Mouse (Mus musculus): ENCODE data around the gene Thbs4. TPM values are rescaled to one million over a fixed set of nuclear protein-coding genes. Genes with fewer than 3 reads are reported as not detected.

The Thbs4 gene
- total RNA-seq, 1 experiment = 0.76 TPM

DNA sequence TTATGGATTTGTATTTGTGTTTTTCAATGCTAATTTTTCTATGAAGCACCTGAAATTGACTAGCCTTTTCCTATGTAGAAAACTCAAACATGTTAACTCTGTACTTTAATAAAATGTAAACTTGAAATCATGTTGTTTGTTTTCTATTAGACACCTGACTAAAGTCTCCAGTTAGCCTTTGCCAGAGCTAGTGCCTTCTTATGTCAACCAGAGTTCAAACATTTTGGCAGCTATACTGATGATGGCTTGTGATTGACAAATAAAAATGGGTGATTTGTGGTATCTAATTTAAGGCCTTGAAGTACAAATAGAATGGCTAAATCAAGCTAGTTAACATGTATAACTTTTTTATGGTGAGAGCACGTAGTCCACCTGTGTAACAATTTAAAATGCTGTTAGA is 82.8 kb downstream of the Thbs4 start:
- in situ Hi-C loops (cut with MboI; ENCODE audit: low sequenced_read_pairs in 2 of 2, unreplicated experiment in 2 of 2) = no loop called here
- H3K36me3 ChIP-seq (ENCODE audit: control insufficient read depth, insufficient read depth, low read length, poor library complexity, severe bottlenecking) = peaks cover 6% of the 10 kb centered on the region; the same call in 1 of the 2 replicates
- no peak overlapping the region for H3K9ac ChIP-seq (ENCODE audit: insufficient read depth, low read depth, low read length, poor library complexity, severe bottlenecking)
- H3K27ac ChIP-seq (ENCODE audit: insufficient read depth, low read depth, low read length, poor library complexity, severe bottlenecking) = no peak overlapping the region
- H3K4me3 ChIP-seq (ENCODE audit: insufficient read depth in 1 of 2, low read depth in 1 of 2, low read length in 2 of 2, poor library complexity in 1 of 2, severe bottlenecking in 1 of 2) = no peak overlapping the region
- no peak for DNase-seq (ENCODE audit: low read depth, low spot score)
- H3K4me1 ChIP-seq (ENCODE audit: control insufficient read depth in 2 of 2, insufficient read depth in 2 of 2, low read length in 2 of 2, poor library complexity in 1 of 2) = peaks cover 2 to 12% of the 10 kb centered on the region in 2 experiments; a peak in 1 of 4 replicates
- no peak for TF ChIP-seq ZC3H11A (IDR thresholded peaks at IDR 0.05; ENCODE audit: borderline replicate concordance, low read depth, low read length)
- TF ChIP-seq CHD2 (IDR thresholded peaks at IDR 0.05; ENCODE audit: low read depth, low read length) = no peak
- no peak for TF ChIP-seq ZNF384 (IDR thresholded peaks at IDR 0.05; ENCODE audit: low read depth, low read length)
- no peak for TF ChIP-seq HCFC1 (IDR thresholded peaks at IDR 0.05; ENCODE audit: borderline replicate concordance, insufficient read depth, low read length)
- no peak for TF ChIP-seq MAFK (IDR thresholded peaks at IDR 0.05; ENCODE audit: insufficient read depth, low read depth, low read length)
- H3K9me3 ChIP-seq (ENCODE audit: control insufficient read depth, insufficient read depth, low read depth, low read length) = no peaks in the 10 kb centered on the region

DNA sequence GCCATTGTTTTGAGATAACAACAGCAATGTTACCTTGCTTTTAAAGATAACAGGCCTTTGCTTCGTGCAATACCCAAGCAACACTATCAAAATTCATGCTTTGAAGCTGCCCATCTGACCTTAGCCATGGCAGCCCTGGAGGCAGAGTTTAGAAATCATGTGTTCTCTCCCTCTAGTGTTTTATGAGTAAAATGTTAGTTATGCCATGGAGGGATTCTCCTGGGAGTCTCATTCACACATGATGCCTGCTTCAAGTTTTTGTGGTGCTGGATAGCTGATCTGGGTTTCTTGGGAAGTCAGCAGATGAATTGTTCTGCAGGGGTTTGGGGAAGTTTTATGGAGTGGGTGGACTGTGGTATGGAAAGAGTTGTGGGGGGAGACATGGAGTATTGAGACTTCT is 84.3 kb downstream of the Thbs4 start:
- Histone ChIP-seq H3K4me3 (ENCODE audit: insufficient read depth in 1 of 2, low read depth in 1 of 2, low read length in 2 of 2, poor library complexity in 1 of 2, severe bottlenecking in 1 of 2) (no peak overlapping the region), H3K9me3 (ENCODE audit: control insufficient read depth, insufficient read depth, low read depth, low read length) (no peaks in the 10 kb centered on the region), H3K9ac (ENCODE audit: insufficient read depth, low read depth, low read length, poor library complexity, severe bottlenecking) (no peak overlapping the region), H3K4me1 (ENCODE audit: control insufficient read depth in 2 of 2, insufficient read depth in 2 of 2, low read length in 2 of 2, poor library complexity in 1 of 2) (peaks cover 2 to 12% of the 10 kb centered on the region in 2 experiments; a peak in 1 of 4 replicates), H3K36me3 (ENCODE audit: control insufficient read depth, insufficient read depth, low read length, poor library complexity, severe bottlenecking) (peaks cover 6% of the 10 kb centered on the region; the same call in 1 of the 2 replicates), H3K27ac (ENCODE audit: insufficient read depth, low read depth, low read length, poor library complexity, severe bottlenecking) (no peak overlapping the region)
- no peak for TF ChIP-seq ZC3H11A (IDR thresholded peaks at IDR 0.05; ENCODE audit: borderline replicate concordance, low read depth, low read length)
- no peak for TF ChIP-seq MAFK (IDR thresholded peaks at IDR 0.05; ENCODE audit: insufficient read depth, low read depth, low read length)
- TF ChIP-seq HCFC1 (IDR thresholded peaks at IDR 0.05; ENCODE audit: borderline replicate concordance, insufficient read depth, low read length) = no peak
- no peak for TF ChIP-seq CHD2 (IDR thresholded peaks at IDR 0.05; ENCODE audit: low read depth, low read length)
- DNase-seq (ENCODE audit: low read depth, low spot score) = no peak
- in situ Hi-C loops (cut with MboI; ENCODE audit: low sequenced_read_pairs in 2 of 2, unreplicated experiment in 2 of 2) = no loop called here

DNA sequence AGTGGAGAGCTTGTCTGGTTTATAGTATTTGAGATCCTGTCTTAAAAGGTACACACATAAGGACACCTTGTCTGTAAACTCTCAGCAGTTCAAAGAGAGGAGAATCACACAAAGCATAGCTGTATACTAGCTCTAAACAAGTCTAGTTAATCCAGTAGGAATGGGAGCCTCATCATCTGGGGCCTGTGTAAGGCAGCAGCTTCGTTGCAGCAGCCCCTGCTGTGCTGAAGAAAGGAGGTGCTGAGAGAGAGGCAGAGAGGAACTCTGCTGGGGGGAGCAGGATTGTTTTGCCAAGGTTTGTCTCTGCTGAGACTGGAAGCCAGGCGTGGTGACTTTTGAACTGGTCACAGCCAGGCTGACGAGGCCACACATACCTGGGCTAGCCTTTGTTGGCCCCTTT is 85.1 kb downstream of the Thbs4 start:
- Histone ChIP-seq H3K9ac (ENCODE audit: insufficient read depth, low read depth, low read length, poor library complexity, severe bottlenecking) (no peak overlapping the region), H3K4me3 (ENCODE audit: insufficient read depth in 1 of 2, low read depth in 1 of 2, low read length in 2 of 2, poor library complexity in 1 of 2, severe bottlenecking in 1 of 2) (no peak overlapping the region), H3K9me3 (ENCODE audit: control insufficient read depth, insufficient read depth, low read depth, low read length) (no peaks in the 10 kb centered on the region), H3K27ac (ENCODE audit: insufficient read depth, low read depth, low read length, poor library complexity, severe bottlenecking) (no peak overlapping the region), H3K36me3 (ENCODE audit: control insufficient read depth, insufficient read depth, low read length, poor library complexity, severe bottlenecking) (peaks cover 6% of the 10 kb centered on the region; the same call in 1 of the 2 replicates), H3K4me1 (ENCODE audit: control insufficient read depth in 2 of 2, insufficient read depth in 2 of 2, low read length in 2 of 2, poor library complexity in 1 of 2) (peaks cover 2 to 12% of the 10 kb centered on the region in 2 experiments; a peak in 1 of 4 replicates)
- in situ Hi-C loops (cut with MboI; ENCODE audit: low sequenced_read_pairs in 2 of 2, unreplicated experiment in 2 of 2) = no loop called here
- DNase-seq (ENCODE audit: low read depth, low spot score) = no peak
- no peak for TF ChIP-seq HCFC1 (IDR thresholded peaks at IDR 0.05; ENCODE audit: borderline replicate concordance, insufficient read depth, low read length)
- TF ChIP-seq CHD2 (IDR thresholded peaks at IDR 0.05; ENCODE audit: low read depth, low read length) = no peak
- no peak for TF ChIP-seq ZC3H11A (IDR thresholded peaks at IDR 0.05; ENCODE audit: borderline replicate concordance, low read depth, low read length)
- TF ChIP-seq MAFK (IDR thresholded peaks at IDR 0.05; ENCODE audit: insufficient read depth, low read depth, low read length) = no peak
- no peak for TF ChIP-seq ZNF384 (IDR thresholded peaks at IDR 0.05; ENCODE audit: low read depth, low read length)

DNA sequence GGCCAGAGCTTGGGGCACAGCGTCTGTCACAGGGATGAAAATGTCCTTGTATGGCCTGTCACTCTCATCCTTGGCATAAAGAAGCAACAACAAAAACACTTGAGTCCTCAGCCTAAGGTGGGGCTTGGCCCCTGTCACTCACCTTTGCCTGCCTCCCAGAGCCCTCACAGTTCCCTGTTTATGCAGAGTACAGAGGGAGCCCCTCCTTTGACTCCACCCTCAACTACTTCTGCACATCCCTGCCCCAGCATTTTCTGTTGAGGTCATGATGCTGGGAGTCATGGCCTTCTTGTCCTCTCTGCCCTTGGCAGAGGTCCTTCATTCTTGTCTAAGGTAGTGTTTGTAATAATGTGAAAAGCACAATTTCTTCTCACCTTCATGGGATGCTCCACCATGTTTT is 86.2 kb downstream of the Thbs4 start:
- no peaks in the 10 kb centered on the region for H3K9me3 ChIP-seq (ENCODE audit: control insufficient read depth, insufficient read depth, low read depth, low read length)
- peaks cover 6% of the 10 kb centered on the region; the same call in 1 of the 2 replicates for H3K36me3 ChIP-seq (ENCODE audit: control insufficient read depth, insufficient read depth, low read length, poor library complexity, severe bottlenecking)
- H3K27ac ChIP-seq (ENCODE audit: insufficient read depth, low read depth, low read length, poor library complexity, severe bottlenecking) = no peak overlapping the region
- no peak for TF ChIP-seq ZC3H11A (IDR thresholded peaks at IDR 0.05; ENCODE audit: borderline replicate concordance, low read depth, low read length)
- no peak overlapping the region for H3K4me3 ChIP-seq (ENCODE audit: insufficient read depth in 1 of 2, low read depth in 1 of 2, low read length in 2 of 2, poor library complexity in 1 of 2, severe bottlenecking in 1 of 2)
- in situ Hi-C loops (cut with MboI; ENCODE audit: low sequenced_read_pairs in 2 of 2, unreplicated experiment in 2 of 2) = no loop called here
- DNase-seq (ENCODE audit: low read depth, low spot score) = no peak
- H3K9ac ChIP-seq (ENCODE audit: insufficient read depth, low read depth, low read length, poor library complexity, severe bottlenecking) = no peak overlapping the region
- peaks cover 2 to 17% of the 10 kb centered on the region in 2 experiments; a peak in 2 of 4 replicates for H3K4me1 ChIP-seq (ENCODE audit: control insufficient read depth in 2 of 2, insufficient read depth in 2 of 2, low read length in 2 of 2, poor library complexity in 1 of 2)

DNA sequence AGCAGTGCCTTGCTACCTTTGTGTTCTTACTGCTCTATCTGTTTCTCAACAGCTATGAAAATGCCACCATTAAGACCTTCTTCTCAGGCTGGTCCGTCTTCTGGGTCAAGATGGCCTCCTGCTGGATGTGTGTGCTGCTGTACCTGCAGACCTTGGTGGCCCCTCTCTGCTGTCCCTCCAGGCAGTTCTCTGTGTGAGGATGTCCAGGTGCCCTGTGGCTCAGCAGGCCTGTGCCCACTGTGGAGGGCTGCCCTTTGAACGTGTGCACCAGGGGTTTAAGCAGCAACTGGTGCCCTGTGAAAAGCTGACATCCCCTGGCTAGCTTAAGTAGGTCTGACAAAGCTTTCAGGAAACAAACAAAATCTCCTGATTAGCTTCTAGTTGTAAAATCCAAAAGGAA is 86.7 kb downstream of the Thbs4 start:
- Histone ChIP-seq H3K27ac (ENCODE audit: insufficient read depth, low read depth, low read length, poor library complexity, severe bottlenecking) (no peak overlapping the region), H3K9me3 (ENCODE audit: control insufficient read depth, insufficient read depth, low read depth, low read length) (no peaks in the 10 kb centered on the region), H3K9ac (ENCODE audit: insufficient read depth, low read depth, low read length, poor library complexity, severe bottlenecking) (no peak overlapping the region), H3K4me1 (ENCODE audit: control insufficient read depth in 2 of 2, insufficient read depth in 2 of 2, low read length in 2 of 2, poor library complexity in 1 of 2) (peaks cover 2 to 22% of the 10 kb centered on the region in 2 experiments; a peak in 2 of 4 replicates), H3K36me3 (ENCODE audit: control insufficient read depth, insufficient read depth, low read length, poor library complexity, severe bottlenecking) (peaks cover 6% of the 10 kb centered on the region; the same call in 1 of the 2 replicates), H3K4me3 (ENCODE audit: insufficient read depth in 1 of 2, low read depth in 1 of 2, low read length in 2 of 2, poor library complexity in 1 of 2, severe bottlenecking in 1 of 2) (no peak overlapping the region)
- no peak for DNase-seq (ENCODE audit: low read depth, low spot score)
- in situ Hi-C loops (cut with MboI; ENCODE audit: low sequenced_read_pairs in 2 of 2, unreplicated experiment in 2 of 2) = no loop called here
- no peak for TF ChIP-seq HCFC1 (IDR thresholded peaks at IDR 0.05; ENCODE audit: borderline replicate concordance, insufficient read depth, low read length)
- no peak for TF ChIP-seq ZNF384 (IDR thresholded peaks at IDR 0.05; ENCODE audit: low read depth, low read length)
- TF ChIP-seq CHD2 (IDR thresholded peaks at IDR 0.05; ENCODE audit: low read depth, low read length) = no peak
- no peak for TF ChIP-seq ZC3H11A (IDR thresholded peaks at IDR 0.05; ENCODE audit: borderline replicate concordance, low read depth, low read length)
- no peak for TF ChIP-seq MAFK (IDR thresholded peaks at IDR 0.05; ENCODE audit: insufficient read depth, low read depth, low read length)
